Mouse (Mus musculus): ENCODE measurements around the gene Gzme. TPM values are rescaled to one million over a fixed set of nuclear protein-coding genes. Genes with fewer than 3 reads are reported as not detected.
"Not testable (repeated sequence)": the region's sequence is repeated elsewhere in the genome, so short reads cannot be mapped to it uniquely, and the experiment has no call there.

The Gzme gene
- polyA plus RNA-seq, 1 experiment from 2014 or later = not detected

- not testable (repeated sequence) for H3K36me3 ChIP-seq (ENCODE audit: control insufficient read depth, insufficient read depth, low read length); ATAC-seq (ENCODE audit: low FRiP score); H3K9ac ChIP-seq (ENCODE audit: low read depth, low read length); H3K4me2 ChIP-seq (replicated peaks; ENCODE audit: low read depth, low read length); H3K4me3 ChIP-seq (ENCODE audit: low read depth, low read length); H3K27me3 ChIP-seq (ENCODE audit: control insufficient read depth, insufficient read depth, low read length); H3K27ac ChIP-seq (ENCODE audit: low read depth, low read length); H3K9me3 ChIP-seq (ENCODE audit: control insufficient read depth, low read length); DNase-seq (ENCODE audit: low spot score); H3K4me1 ChIP-seq (replicated peaks; ENCODE audit: control insufficient read depth, insufficient read depth, low read length)
- 93% methylated on average over 33 of the region's 33 CpGs for WGBS
These were observed 4.7 kb downstream of the Gzme start for GRCm38 (mm10) chr14:56115531-56116310.

DNA sequence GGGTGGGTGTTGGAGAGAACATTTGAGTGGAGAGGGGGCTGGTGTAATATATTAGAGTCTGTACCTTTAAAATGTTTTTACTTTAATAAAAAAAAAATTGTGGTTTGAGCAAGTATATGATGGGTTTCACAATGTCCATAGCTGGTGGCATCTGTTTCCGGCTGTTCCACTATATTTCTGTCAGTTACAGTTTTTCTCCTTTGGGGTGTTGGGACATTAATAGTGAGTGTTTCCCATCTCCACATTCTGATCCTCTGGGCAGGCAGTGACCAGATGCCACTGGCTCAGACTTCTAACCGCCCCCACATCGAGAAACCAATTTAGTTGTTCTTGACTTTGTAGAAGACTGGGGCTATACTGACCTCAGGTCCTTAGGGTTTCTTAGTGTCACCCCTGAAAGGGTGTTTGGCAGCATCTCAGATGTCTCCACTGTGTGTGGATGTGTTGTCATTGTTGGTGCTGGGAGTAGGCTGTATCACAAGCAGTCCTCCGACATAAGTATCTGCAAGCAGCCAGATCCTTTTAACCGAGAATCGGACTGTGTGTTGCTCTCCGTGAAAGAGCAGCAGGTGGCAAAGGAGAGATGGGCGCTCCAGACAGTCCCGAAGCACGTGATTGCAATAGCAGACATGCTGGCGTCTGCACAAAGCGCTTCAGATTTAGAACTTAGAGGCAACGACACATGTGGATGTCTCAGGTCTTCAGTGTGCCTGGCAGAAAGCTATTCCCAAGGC, 14.8 kb downstream of the Gzme start:
- Histone ChIP-seq H3K27ac (ENCODE audit: low read depth, low read length) (no peak overlapping the region), H3K4me3 (ENCODE audit: low read depth, low read length) (no peak overlapping the region), H3K9ac (ENCODE audit: low read depth, low read length) (no peak overlapping the region), H3K9me3 (ENCODE audit: control insufficient read depth, low read length) (no peaks in the 10 kb centered on the region), H3K27me3 (ENCODE audit: control insufficient read depth, insufficient read depth, low read length) (no peaks in the 10 kb centered on the region), H3K4me2 (replicated peaks; ENCODE audit: low read depth, low read length) (no peak overlapping the region), H3K4me1 (replicated peaks; ENCODE audit: control insufficient read depth, insufficient read depth, low read length) (no peaks in the 10 kb centered on the region), H3K36me3 (ENCODE audit: control insufficient read depth, insufficient read depth, low read length) (no peaks in the 10 kb centered on the region)
- DNase-seq (ENCODE audit: low spot score) (no peak), ATAC-seq (ENCODE audit: low FRiP score) (no peak)
- WGBS = 81% methylated on average over 13 of the region's 13 CpGs

- Histone ChIP-seq H3K4me2 (replicated peaks; ENCODE audit: low read depth, low read length) (no peak overlapping the region), H3K36me3 (ENCODE audit: control insufficient read depth, insufficient read depth, low read length) (no peaks in the 10 kb centered on the region), H3K9ac (ENCODE audit: low read depth, low read length) (no peak overlapping the region), H3K27me3 (ENCODE audit: control insufficient read depth, insufficient read depth, low read length) (no peaks in the 10 kb centered on the region), H3K4me1 (replicated peaks; ENCODE audit: control insufficient read depth, insufficient read depth, low read length) (no peaks in the 10 kb centered on the region), H3K9me3 (ENCODE audit: control insufficient read depth, low read length) (no peaks in the 10 kb centered on the region), H3K27ac (ENCODE audit: low read depth, low read length) (no peak overlapping the region), H3K4me3 (ENCODE audit: low read depth, low read length) (no peak overlapping the region)
- ATAC-seq (ENCODE audit: low FRiP score) (no peak), DNase-seq (ENCODE audit: low spot score) (no peak)
- WGBS = 95% methylated on average over 5 of the region's 5 CpGs
These were observed 15.4 kb downstream of the Gzme start for GRCm38 (mm10) chr14:56105016-56105415.

GRCm38 (mm10) chr14:56103452-56103851, 17.0 kb downstream of the Gzme start:
- WGBS = 78% methylated on average over 3 of the region's 3 CpGs
- H3K9me3 ChIP-seq (ENCODE audit: control insufficient read depth, low read length) = no peaks in the 10 kb centered on the region
- no peaks in the 10 kb centered on the region for H3K27me3 ChIP-seq (ENCODE audit: control insufficient read depth, insufficient read depth, low read length)
- H3K4me1 ChIP-seq (replicated peaks; ENCODE audit: control insufficient read depth, insufficient read depth, low read length) = no peaks in the 10 kb centered on the region
- ATAC-seq (ENCODE audit: low FRiP score) (no peak), DNase-seq (ENCODE audit: low spot score) (no peak)
- H3K9ac ChIP-seq (ENCODE audit: low read depth, low read length) = no peak overlapping the region
- no peak overlapping the region for H3K27ac ChIP-seq (ENCODE audit: low read depth, low read length)
- no peak overlapping the region for H3K4me3 ChIP-seq (ENCODE audit: low read depth, low read length)
- no peaks in the 10 kb centered on the region for H3K36me3 ChIP-seq (ENCODE audit: control insufficient read depth, insufficient read depth, low read length)
- no peak overlapping the region for H3K4me2 ChIP-seq (replicated peaks; ENCODE audit: low read depth, low read length)

GRCm38 (mm10) chr14:56102386-56102785, 18.0 kb downstream of the Gzme start, which contains the start of gene Ctsg:
Gene Ctsg (minus strand): TSS chr14:56102574.
- ATAC-seq (ENCODE audit: low FRiP score) = no peak

GRCm38 (mm10) chr14:56098940-56099339, 21.5 kb downstream of the Gzme start:
- no peaks in the 10 kb centered on the region for H3K36me3 ChIP-seq (ENCODE audit: control insufficient read depth, insufficient read depth, low read length)
- no peak overlapping the region for H3K4me2 ChIP-seq (replicated peaks; ENCODE audit: low read depth, low read length)
- no peak overlapping the region for H3K27ac ChIP-seq (ENCODE audit: low read depth, low read length)
- no peak overlapping the region for H3K4me3 ChIP-seq (ENCODE audit: low read depth, low read length)
- peak; percentile 13 for DNase-seq (ENCODE audit: low spot score)
- no peak for ATAC-seq (ENCODE audit: low FRiP score)
- H3K9ac ChIP-seq (ENCODE audit: low read depth, low read length) = no peak overlapping the region
- WGBS = 81% methylated on average over 4 of the region's 4 CpGs
- no peaks in the 10 kb centered on the region for H3K9me3 ChIP-seq (ENCODE audit: control insufficient read depth, low read length)
- no peaks in the 10 kb centered on the region for H3K27me3 ChIP-seq (ENCODE audit: control insufficient read depth, insufficient read depth, low read length)
- no peaks in the 10 kb centered on the region for H3K4me1 ChIP-seq (replicated peaks; ENCODE audit: control insufficient read depth, insufficient read depth, low read length)

More at GRCm38 (mm10) chr14:56102386-56102785, 18.0 kb downstream of the Gzme start, which contains the start of gene Ctsg:
- H3K27ac ChIP-seq (ENCODE audit: low read depth, low read length) = no peak within 1 kb of the TSS
- no peaks in the 10 kb centered on the region for H3K4me1 ChIP-seq (replicated peaks; ENCODE audit: control insufficient read depth, insufficient read depth, low read length)
- no peaks in the 10 kb centered on the region for H3K36me3 ChIP-seq (ENCODE audit: control insufficient read depth, insufficient read depth, low read length)
- H3K4me3 ChIP-seq (ENCODE audit: low read depth, low read length) = no peak within 1 kb of the TSS
- H3K27me3 ChIP-seq (ENCODE audit: control insufficient read depth, insufficient read depth, low read length) = no peaks in the 10 kb centered on the region
- no peak for DNase-seq (ENCODE audit: low spot score)
- H3K9ac ChIP-seq (ENCODE audit: low read depth, low read length) = no peak within 1 kb of the TSS
- H3K4me2 ChIP-seq (replicated peaks; ENCODE audit: low read depth, low read length) = no peak within 1 kb of the TSS
- no peaks in the 10 kb centered on the region for H3K9me3 ChIP-seq (ENCODE audit: control insufficient read depth, low read length)
- WGBS = 78% methylated on average over 10 of the region's 10 CpGs

DNA sequence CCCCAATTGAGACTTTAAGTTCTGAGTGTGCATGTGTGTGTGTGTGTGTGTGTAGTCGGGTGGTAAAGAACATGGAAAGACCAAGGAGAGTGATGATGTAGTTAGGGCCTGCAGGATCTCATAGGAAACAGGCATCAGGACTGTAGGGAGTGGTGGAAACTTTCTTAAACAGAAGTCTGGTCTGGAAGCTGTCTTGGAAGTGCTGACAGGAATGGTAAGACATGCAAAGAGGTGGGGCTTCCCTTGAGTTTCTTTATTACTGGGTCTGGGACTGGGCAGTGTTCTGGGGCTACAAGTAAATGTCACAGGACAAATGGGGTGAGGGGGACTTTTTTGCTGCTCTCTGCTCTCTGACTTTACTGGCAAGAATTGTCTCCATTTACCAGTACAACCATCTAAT, 22.8 kb downstream of the Gzme start:
- H3K4me2 ChIP-seq (replicated peaks; ENCODE audit: low read depth, low read length) = no peak overlapping the region
- H3K4me3 ChIP-seq (ENCODE audit: low read depth, low read length) = no peak overlapping the region
- no peak for DNase-seq (ENCODE audit: low spot score)
- no peak for ATAC-seq (ENCODE audit: low FRiP score)
- H3K4me1 ChIP-seq (replicated peaks; ENCODE audit: control insufficient read depth, insufficient read depth, low read length) = no peaks in the 10 kb centered on the region
- H3K36me3 ChIP-seq (ENCODE audit: control insufficient read depth, insufficient read depth, low read length) = no peaks in the 10 kb centered on the region
- H3K9me3 ChIP-seq (ENCODE audit: control insufficient read depth, low read length) = no peaks in the 10 kb centered on the region
- no peak overlapping the region for H3K9ac ChIP-seq (ENCODE audit: low read depth, low read length)
- 91% methylated on average over 1 of the region's 1 CpGs for WGBS
- no peaks in the 10 kb centered on the region for H3K27me3 ChIP-seq (ENCODE audit: control insufficient read depth, insufficient read depth, low read length)
- no peak overlapping the region for H3K27ac ChIP-seq (ENCODE audit: low read depth, low read length)

- Histone ChIP-seq H3K36me3 (ENCODE audit: control insufficient read depth, insufficient read depth, low read length) (no peaks in the 10 kb centered on the region), H3K27me3 (ENCODE audit: control insufficient read depth, insufficient read depth, low read length) (no peaks in the 10 kb centered on the region), H3K27ac (ENCODE audit: low read depth, low read length) (no peak overlapping the region), H3K9me3 (ENCODE audit: control insufficient read depth, low read length) (no peaks in the 10 kb centered on the region), H3K4me3 (ENCODE audit: low read depth, low read length) (no peak overlapping the region), H3K4me1 (replicated peaks; ENCODE audit: control insufficient read depth, insufficient read depth, low read length) (no peaks in the 10 kb centered on the region), H3K4me2 (replicated peaks; ENCODE audit: low read depth, low read length) (no peak overlapping the region), H3K9ac (ENCODE audit: low read depth, low read length) (no peak overlapping the region)
- WGBS = 70% methylated on average over 2 of the region's 2 CpGs
- ATAC-seq (ENCODE audit: low FRiP score) (no peak), DNase-seq (ENCODE audit: low spot score) (no peak)
These were observed 27.1 kb downstream of the Gzme start for GRCm38 (mm10) chr14:56093353-56093752.

- Histone ChIP-seq H3K4me1 (replicated peaks; ENCODE audit: control insufficient read depth, insufficient read depth, low read length) (no peaks in the 10 kb centered on the region), H3K4me2 (replicated peaks; ENCODE audit: low read depth, low read length) (no peak overlapping the region), H3K4me3 (ENCODE audit: low read depth, low read length) (no peak overlapping the region), H3K27me3 (ENCODE audit: control insufficient read depth, insufficient read depth, low read length) (no peaks in the 10 kb centered on the region), H3K9ac (ENCODE audit: low read depth, low read length) (no peak overlapping the region), H3K36me3 (ENCODE audit: control insufficient read depth, insufficient read depth, low read length) (no peaks in the 10 kb centered on the region), H3K27ac (ENCODE audit: low read depth, low read length) (no peak overlapping the region), H3K9me3 (ENCODE audit: control insufficient read depth, low read length) (no peaks in the 10 kb centered on the region)
- ATAC-seq (ENCODE audit: low FRiP score) (no peak), DNase-seq (ENCODE audit: low spot score) (no peak)
- 82% methylated on average over 3 of the region's 3 CpGs for WGBS
These were observed 33.7 kb downstream of the Gzme start for GRCm38 (mm10) chr14:56086711-56087110.
